Mouse (Mus musculus): ENCODE data around the gene Bnc2. TPM values are rescaled to one million over a fixed set of nuclear protein-coding genes. Genes with fewer than 3 reads are reported as not detected.

Gene Bnc2
- polyA plus RNA-seq, 1 experiment, result 1.1 TPM

GRCm38 (mm10) chr4:84274158-84274557, 400.9 kb downstream of the Bnc2 start:
- Histone ChIP-seq H3K4me3 (ENCODE audit: low read depth, low read length) (no peak overlapping the region), H3K4me1 (ENCODE audit: control insufficient read depth, insufficient read depth, insufficient read length, low read length) (no peaks in the 10 kb centered on the region), H3K27ac (ENCODE audit: insufficient read depth, low read depth, low read length) (no peak overlapping the region), H3K36me3 (ENCODE audit: control insufficient read depth, insufficient read depth, low read length) (no peaks in the 10 kb centered on the region), H3K27me3 (ENCODE audit: control insufficient read depth, insufficient read depth, low read length) (no peaks in the 10 kb centered on the region)
- TF ChIP-seq CTCF (IDR thresholded peaks at IDR 0.05; ENCODE audit: extremely low read depth, insufficient read length, insufficient replicate concordance, low read depth, low read length) (no peak), POLR2A (IDR thresholded peaks at IDR 0.05; ENCODE audit: low read depth, low read length) (no peak)
- WGBS, result 60% methylated on average over 3 of the region's 3 CpGs

DNA sequence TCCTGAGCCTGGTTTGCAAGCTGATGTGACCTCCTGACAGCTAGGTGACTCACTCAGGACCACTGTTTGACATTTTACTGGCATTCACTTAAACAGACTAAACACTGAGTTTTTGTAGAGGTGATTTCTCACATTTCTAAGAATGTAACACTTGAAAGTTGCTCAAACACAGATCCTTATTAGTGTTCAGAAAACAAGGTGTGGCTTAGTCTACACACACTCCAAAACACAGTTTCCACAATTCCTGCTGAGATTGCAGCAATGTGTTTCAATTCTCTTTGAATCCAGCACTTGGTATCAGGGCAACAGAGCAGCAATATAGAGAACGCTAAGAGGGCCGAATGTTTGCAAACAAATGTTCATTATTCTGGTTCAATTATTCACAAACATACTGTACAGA, 402.2 kb downstream of the Bnc2 start:
- TF ChIP-seq CTCF (IDR thresholded peaks at IDR 0.05; ENCODE audit: extremely low read depth, insufficient read length, insufficient replicate concordance, low read depth, low read length) (no peak), POLR2A (IDR thresholded peaks at IDR 0.05; ENCODE audit: low read depth, low read length) (no peak)
- Histone ChIP-seq H3K27ac (ENCODE audit: insufficient read depth, low read depth, low read length) (no peak overlapping the region), H3K27me3 (ENCODE audit: control insufficient read depth, insufficient read depth, low read length) (no peaks in the 10 kb centered on the region), H3K36me3 (ENCODE audit: control insufficient read depth, insufficient read depth, low read length) (no peaks in the 10 kb centered on the region), H3K4me3 (ENCODE audit: low read depth, low read length) (no peak overlapping the region), H3K4me1 (ENCODE audit: control insufficient read depth, insufficient read depth, insufficient read length, low read length) (no peaks in the 10 kb centered on the region)
- WGBS, result 81% methylated on average over 2 of the region's 2 CpGs

- 64% methylated on average over 6 of the region's 6 CpGs for WGBS
- no peak overlapping the region for H3K4me3 ChIP-seq (ENCODE audit: low read depth, low read length)
- no peak overlapping the region for H3K27ac ChIP-seq (ENCODE audit: insufficient read depth, low read depth, low read length)
- no peaks in the 10 kb centered on the region for H3K27me3 ChIP-seq (ENCODE audit: control insufficient read depth, insufficient read depth, low read length)
- H3K4me1 ChIP-seq (ENCODE audit: control insufficient read depth, insufficient read depth, insufficient read length, low read length), result no peaks in the 10 kb centered on the region
- no peaks in the 10 kb centered on the region for H3K36me3 ChIP-seq (ENCODE audit: control insufficient read depth, insufficient read depth, low read length)
- TF ChIP-seq CTCF (IDR thresholded peaks at IDR 0.05; ENCODE audit: extremely low read depth, insufficient read length, insufficient replicate concordance, low read depth, low read length) (no peak), POLR2A (IDR thresholded peaks at IDR 0.05; ENCODE audit: low read depth, low read length) (no peak)
Observed at GRCm38 (mm10) chr4:84269845-84270244, 405.2 kb downstream of the Bnc2 start.

DNA sequence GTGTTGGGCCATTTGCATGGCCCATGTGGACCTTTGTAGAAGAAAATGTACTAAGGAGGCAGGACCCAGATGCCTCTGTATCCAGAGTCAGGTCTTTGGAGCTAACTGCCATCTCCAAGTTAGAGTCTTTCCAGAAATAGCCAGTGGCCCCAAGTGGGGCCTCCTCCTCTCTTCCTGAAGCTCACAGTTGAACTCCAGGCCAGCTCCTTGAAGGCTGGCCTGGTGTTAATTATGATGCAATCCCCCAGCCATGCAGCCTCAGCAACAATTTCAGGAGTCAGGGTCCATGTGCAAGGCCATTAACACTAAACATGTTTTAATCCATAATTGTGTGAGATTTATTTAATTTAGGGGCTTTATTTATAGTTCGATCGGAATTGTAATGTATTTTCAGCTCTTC, 427.7 kb downstream of the Bnc2 start:
- no peak overlapping the region for H3K27ac ChIP-seq (ENCODE audit: insufficient read depth, low read depth, low read length)
- TF ChIP-seq POLR2A (IDR thresholded peaks at IDR 0.05; ENCODE audit: low read depth, low read length) (no peak), CTCF (IDR thresholded peaks at IDR 0.05; ENCODE audit: extremely low read depth, insufficient read length, insufficient replicate concordance, low read depth, low read length) (no peak)
- no peak overlapping the region for H3K4me3 ChIP-seq (ENCODE audit: low read depth, low read length)
- 94% methylated on average over 2 of the region's 2 CpGs for whole genome bisulfite sequencing
- no peaks in the 10 kb centered on the region for H3K27me3 ChIP-seq (ENCODE audit: control insufficient read depth, insufficient read depth, low read length)
- no peaks in the 10 kb centered on the region for H3K4me1 ChIP-seq (ENCODE audit: control insufficient read depth, insufficient read depth, insufficient read length, low read length)
- no peaks in the 10 kb centered on the region for H3K36me3 ChIP-seq (ENCODE audit: control insufficient read depth, insufficient read depth, low read length)

DNA sequence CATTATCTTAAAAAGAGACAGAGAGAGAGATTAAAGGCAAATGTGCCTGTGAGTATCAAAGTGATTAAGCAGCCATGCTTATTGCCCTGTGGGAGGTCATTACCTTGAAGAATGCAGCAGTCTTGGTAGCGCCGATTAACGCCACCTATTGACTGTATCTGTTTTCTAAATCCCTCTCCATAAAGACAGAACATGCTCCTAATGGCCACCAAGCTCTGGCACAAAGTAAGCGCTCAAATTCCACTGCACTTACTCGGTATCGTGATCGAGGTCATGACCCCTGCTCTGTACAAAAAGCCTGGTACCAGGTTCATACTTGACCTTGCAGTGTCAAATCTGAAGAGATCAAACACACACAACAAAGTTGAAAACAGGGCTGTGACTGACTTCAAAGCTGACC, 442.7 kb downstream of the Bnc2 start:
- Histone ChIP-seq H3K27me3 (ENCODE audit: control insufficient read depth, insufficient read depth, low read length) (no peaks in the 10 kb centered on the region), H3K4me1 (ENCODE audit: control insufficient read depth, insufficient read depth, insufficient read length, low read length) (no peaks in the 10 kb centered on the region), H3K4me3 (ENCODE audit: low read depth, low read length) (no peak overlapping the region), H3K27ac (ENCODE audit: insufficient read depth, low read depth, low read length) (no peak overlapping the region), H3K36me3 (ENCODE audit: control insufficient read depth, insufficient read depth, low read length) (no peaks in the 10 kb centered on the region)
- TF ChIP-seq CTCF (IDR thresholded peaks at IDR 0.05; ENCODE audit: extremely low read depth, insufficient read length, insufficient replicate concordance, low read depth, low read length), result no peak
- no peak for TF ChIP-seq POLR2A (IDR thresholded peaks at IDR 0.05; ENCODE audit: low read depth, low read length)
- 86% methylated on average over 7 of the region's 7 CpGs for whole genome bisulfite sequencing

- Histone ChIP-seq H3K4me3 (ENCODE audit: low read depth, low read length) (no peak overlapping the region), H3K27me3 (ENCODE audit: control insufficient read depth, insufficient read depth, low read length) (no peaks in the 10 kb centered on the region), H3K4me1 (ENCODE audit: control insufficient read depth, insufficient read depth, insufficient read length, low read length) (no peaks in the 10 kb centered on the region), H3K27ac (ENCODE audit: insufficient read depth, low read depth, low read length) (no peak overlapping the region), H3K36me3 (ENCODE audit: control insufficient read depth, insufficient read depth, low read length) (no peaks in the 10 kb centered on the region)
- TF ChIP-seq CTCF (IDR thresholded peaks at IDR 0.05; ENCODE audit: extremely low read depth, insufficient read length, insufficient replicate concordance, low read depth, low read length) (no peak), POLR2A (IDR thresholded peaks at IDR 0.05; ENCODE audit: low read depth, low read length) (no peak)
- WGBS, result 87% methylated on average over 2 of the region's 2 CpGs
Observed at GRCm38 (mm10) chr4:84231251-84231650, 443.8 kb downstream of the Bnc2 start.

DNA sequence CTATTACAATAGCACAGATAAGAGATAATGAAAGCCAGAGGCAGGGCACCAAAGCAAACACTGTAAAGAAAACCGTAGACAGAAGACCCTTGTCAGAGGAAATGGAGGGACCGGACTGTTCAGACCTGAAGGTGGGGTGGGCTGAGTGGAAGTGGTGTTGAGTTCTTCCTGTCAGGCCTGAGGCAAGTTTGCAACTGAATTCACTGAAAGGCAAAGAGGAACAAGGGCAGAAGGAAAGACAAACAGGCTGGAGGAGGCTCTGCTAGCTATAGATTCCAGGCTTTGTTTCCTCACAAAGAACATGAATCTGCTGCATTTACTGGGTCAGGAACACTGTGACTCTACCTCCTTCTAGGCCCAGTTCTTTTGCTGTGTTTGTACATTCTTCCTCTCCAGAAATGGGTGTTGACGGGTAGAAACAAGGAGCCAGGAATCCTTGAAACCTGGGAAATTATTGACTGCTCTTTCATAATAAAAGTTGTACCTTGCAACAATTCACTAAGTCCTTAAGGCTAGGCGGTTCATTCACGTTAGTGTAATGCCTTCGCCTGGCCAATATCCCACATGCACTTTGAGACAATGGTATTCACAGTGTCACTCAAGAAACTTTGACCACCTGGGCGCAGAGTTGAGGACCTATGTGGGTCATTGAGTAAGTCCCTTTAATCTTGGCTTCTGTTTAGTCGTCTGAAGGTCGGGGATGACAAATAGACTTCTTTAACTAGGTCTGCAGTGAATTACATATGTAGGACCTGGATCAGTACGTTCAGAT, 445.7 kb downstream of the Bnc2 start:
- Histone ChIP-seq H3K27me3 (ENCODE audit: control insufficient read depth, insufficient read depth, low read length) (no peaks in the 10 kb centered on the region), H3K27ac (ENCODE audit: insufficient read depth, low read depth, low read length) (no peak overlapping the region), H3K4me1 (ENCODE audit: control insufficient read depth, insufficient read depth, insufficient read length, low read length) (no peaks in the 10 kb centered on the region), H3K36me3 (ENCODE audit: control insufficient read depth, insufficient read depth, low read length) (no peaks in the 10 kb centered on the region), H3K4me3 (ENCODE audit: low read depth, low read length) (no peak overlapping the region)
- 46% methylated on average over 10 of the region's 10 CpGs for WGBS
- TF ChIP-seq POLR2A (IDR thresholded peaks at IDR 0.05; ENCODE audit: low read depth, low read length) (no peak), CTCF (IDR thresholded peaks at IDR 0.05; ENCODE audit: extremely low read depth, insufficient read length, insufficient replicate concordance, low read depth, low read length) (no peak)
